Mouse (Mus musculus): Measurements from ENCODE around the gene Slc16a7.

Gene Slc16a7

GRCm38 (mm10) chr10:125185387-125185786 lies 203.9 kb downstream of the Slc16a7 start:
- no peak for DNase-seq (ENCODE audit: low read depth, low spot score)

- DNase-seq (ENCODE audit: low read depth, low spot score): no peak
These were observed 205.1 kb downstream of the Slc16a7 start for GRCm38 (mm10) chr10:125184146-125184545.

- no peak for DNase-seq (ENCODE audit: low read depth, low spot score)
These were observed 206.7 kb downstream of the Slc16a7 start for GRCm38 (mm10) chr10:125182545-125182944.

- no peak for DNase-seq (ENCODE audit: low read depth, low spot score)
These were observed 211.5 kb downstream of the Slc16a7 start for GRCm38 (mm10) chr10:125177782-125178181.

GRCm38 (mm10) chr10:125175013-125175650 lies 214.1 kb downstream of the Slc16a7 start:
- DNase-seq (ENCODE audit: low read depth, low spot score): no peak

- DNase-seq (ENCODE audit: low read depth, low spot score): no peak
These were observed 217.6 kb downstream of the Slc16a7 start for GRCm38 (mm10) chr10:125171625-125172024.

- no peak for DNase-seq (ENCODE audit: low read depth, low spot score)
These were observed 218.1 kb downstream of the Slc16a7 start for GRCm38 (mm10) chr10:125171154-125171553.

All from A20 (cell line).